ENCODE assay signal across 18 mouse cellular contexts in genomic region chr7:46473141-46473540, GRCm38 (mm10).
A peak's percentile ranks its signal among the peaks of the same experiment; 100 is the strongest.
DNase-seq lines count a peak whose midpoint lies in the region; ATAC-seq lines count a peak whose summit lies in the region.
"Had no signal": no experiment of that assay in that cellular context is flagged by ENCODE, and none has a peak within 500 bp of the region (broad histone marks: within the 10 kb centered on the region; RNA-seq: fewer than 3 reads in every experiment).

No protein-coding gene starts in this region.

- H3K27ac ChIP-seq in forebrain, embryonic 13.5 days = peak overlapping the region; percentile 14
- no peak overlapping the region for H3K27ac ChIP-seq in forebrain, embryonic 10.5 days
- H3K27ac ChIP-seq in midbrain, embryonic 15.5 days = peak overlapping the region; percentile 49
- H3K27ac ChIP-seq: left cerebral cortex, adult 2 months; liver, embryonic 15.5 days had no signal

- no peak for ATAC-seq in forebrain, embryonic 13.5 days
- no peak for ATAC-seq in midbrain, embryonic 15.5 days (replicated peaks)
- ATAC-seq in CD4-positive, CD25-positive, alpha-beta regulatory T cell, adult 4 months = no peak
- ATAC-seq: activated CD4-positive, CD25-positive, alpha-beta regulatory T cell, adult 4 months; inflammation-experienced regulatory T-cells, adult 6 months; lung, postnatal 0 days had no signal

- WGBS in forebrain, embryonic 13.5 days = 26% methylated on average over 9 of the region's 9 CpGs
- WGBS in forebrain, embryonic 10.5 days = 36% methylated on average over 9 of the region's 9 CpGs
- 21% methylated on average over 9 of the region's 9 CpGs for WGBS in midbrain, embryonic 15.5 days

- no peak for DNase-seq in forebrain, embryonic 10.5 days (ENCODE audit: extremely low spot score, low spot score)
- DNase-seq in kidney, adult 9 months = peak; percentile 4
- DNase-seq in kidney, adult 11 months = no peak
- peak; percentile 47 for DNase-seq in brain, adult 2 months (ENCODE audit: low read depth, low spot score)
- DNase-seq: B cell, adult 2 months; heart, adult 18-20 months; kidney, postnatal 25 days; spleen, adult 18-20 months; thymus, adult 18-20 months had no signal

- 0 out of 2 replicates have a peak overlapping the region, but pooled peaks have one; percentile 3 for H3K9ac ChIP-seq in forebrain, embryonic 13.5 days
- H3K9ac ChIP-seq in midbrain, embryonic 15.5 days = no peak overlapping the region
- H3K9ac ChIP-seq: liver, embryonic 15.5 days had no signal

- no peaks in the 10 kb centered on the region for H3K36me3 ChIP-seq in forebrain, embryonic 13.5 days (ENCODE audit: poor library complexity, severe bottlenecking)
- no peaks in the 10 kb centered on the region for H3K36me3 ChIP-seq in forebrain, embryonic 10.5 days (replicated peaks)
- no peaks in the 10 kb centered on the region for H3K36me3 ChIP-seq in midbrain, embryonic 15.5 days (replicated peaks)
- H3K36me3 ChIP-seq: liver, embryonic 15.5 days had no signal

- H3K9me3 ChIP-seq in forebrain, embryonic 13.5 days (replicated peaks) = no peaks in the 10 kb centered on the region
- no peaks in the 10 kb centered on the region for H3K9me3 ChIP-seq in forebrain, embryonic 10.5 days
- H3K9me3 ChIP-seq in midbrain, embryonic 15.5 days = no peaks in the 10 kb centered on the region
- H3K9me3 ChIP-seq: liver, embryonic 15.5 days had no signal

- no peaks in the 10 kb centered on the region for H3K27me3 ChIP-seq in forebrain, embryonic 13.5 days
- no peaks in the 10 kb centered on the region for H3K27me3 ChIP-seq in forebrain, embryonic 10.5 days (ENCODE audit: poor library complexity, severe bottlenecking)
- no peaks in the 10 kb centered on the region for H3K27me3 ChIP-seq in midbrain, embryonic 15.5 days (replicated peaks)
- H3K27me3 ChIP-seq: liver, embryonic 15.5 days had no signal

- no peak overlapping the region for H3K4me2 ChIP-seq in forebrain, embryonic 13.5 days
- H3K4me2 ChIP-seq in midbrain, embryonic 15.5 days = no peak overlapping the region
- H3K4me2 ChIP-seq: liver, embryonic 15.5 days had no signal

- H3K4me1 ChIP-seq in forebrain, embryonic 13.5 days = peaks cover 12% of the 10 kb centered on the region
- H3K4me1 ChIP-seq in forebrain, embryonic 10.5 days = peaks cover 12% of the 10 kb centered on the region
- H3K4me1 ChIP-seq in midbrain, embryonic 15.5 days = peaks cover 12% of the 10 kb centered on the region
- H3K4me1 ChIP-seq: liver, embryonic 15.5 days had no signal

- no peak overlapping the region for H3K4me3 ChIP-seq in forebrain, embryonic 13.5 days
- H3K4me3 ChIP-seq in forebrain, embryonic 10.5 days = no peak overlapping the region
- H3K4me3 ChIP-seq in midbrain, embryonic 15.5 days = no peak overlapping the region
- H3K4me3 ChIP-seq: left cerebral cortex, adult 2 months; liver, embryonic 15.5 days; myocyte had no signal

Comparison
In these comparisons a context has a peak if more than half of its experiments do, and no peak if none do; other contexts are left out.
1. DNase-seq: peak in kidney, adult 9 months (single experiment) and brain, adult 2 months (single experiment); none in forebrain, embryonic 10.5 days (single experiment) and kidney, adult 11 months (single experiment).